Mouse (Mus musculus) spleen, adult 2 months (tissue): ENCODE data around the gene Kpna4. TPM values are rescaled to one million over a fixed set of nuclear protein-coding genes. Genes with fewer than 3 reads are reported as not detected.
A peak's percentile ranks its signal among the peaks of the same experiment; 100 is the strongest.

Source experiments
- DNase-seq, 2 experiments: peaks; one replicate each; pipeline versions ENCODE4 v3.0.0 to v3.0.0-alpha.2; 2012 to 2021; ENCODE audit warnings: low spot score in 2 of 2, low read depth in 1 of 2
- H3K27ac ChIP-seq: fragments of 200-500 bp; 2 replicates; pipeline ENCODE4 v1.5.1; 2012; ENCODE audit warnings: low read length, inconsistent platforms; ENCODE audit not compliant: insufficient read depth
- H3K27me3 ChIP-seq: fragments of 200-500 bp; 2 replicates; pipeline ENCODE4 v1.6.1; 2012; ENCODE audit warnings: mild to moderate bottlenecking, moderate library complexity, low read length, inconsistent platforms; ENCODE audit not compliant: control insufficient read depth, insufficient read depth
- H3K36me3 ChIP-seq: fragments of 200-500 bp; 2 replicates; pipeline ENCODE4 v1.6.1; 2012; ENCODE audit warnings: mild to moderate bottlenecking, low read length, inconsistent platforms; ENCODE audit not compliant: control insufficient read depth, insufficient read depth
- H3K4me1 ChIP-seq: fragments of 200-500 bp; 2 replicates; pipeline ENCODE4 v1.6.1; 2011; ENCODE audit warnings: inconsistent platforms; ENCODE audit not compliant: control insufficient read depth, insufficient read depth, insufficient read length
- H3K4me3 ChIP-seq: fragments of 200-500 bp; 2 replicates; pipeline ENCODE4 v1.5.1; 2011; ENCODE audit warnings: mild to moderate bottlenecking, inconsistent platforms; ENCODE audit not compliant: insufficient read depth, insufficient read length; ENCODE audit errors: extremely low read depth
- CTCF ChIP-seq: fragments of 200-500 bp; IDR thresholded peaks from 2 replicates; pipeline ENCODE4 v1.5.1; 2011; ENCODE audit warnings: mild to moderate bottlenecking, inconsistent platforms; ENCODE audit not compliant: insufficient read depth, insufficient read length, insufficient replicate concordance; ENCODE audit errors: extremely low read depth
- POLR2A ChIP-seq: fragments of 200-500 bp; IDR thresholded peaks from 2 replicates; pipeline ENCODE4 v1.6.1; 2011; ENCODE audit warnings: low read depth, low read length, inconsistent platforms
- WGBS: fragments of 180-500 bp; shearing (Covaris S2); methylation state at CpG from one replicate; pipeline ENCODE4 v1.1.7; 2018; 5-methylcytosine and 5-hydroxymethylcytosine counted together
- polyA plus RNA-seq: library from polyadenylated mRNA; depleted of rRNA; stranded (reverse); fragments of >200 nt; gene quantifications from 2 replicates; pipeline ENCODE4 v1.2.3, GENCODE M21; 2012

Gene Kpna4
- polyA plus RNA-seq, 1 experiment: 8.2 TPM

DNA sequence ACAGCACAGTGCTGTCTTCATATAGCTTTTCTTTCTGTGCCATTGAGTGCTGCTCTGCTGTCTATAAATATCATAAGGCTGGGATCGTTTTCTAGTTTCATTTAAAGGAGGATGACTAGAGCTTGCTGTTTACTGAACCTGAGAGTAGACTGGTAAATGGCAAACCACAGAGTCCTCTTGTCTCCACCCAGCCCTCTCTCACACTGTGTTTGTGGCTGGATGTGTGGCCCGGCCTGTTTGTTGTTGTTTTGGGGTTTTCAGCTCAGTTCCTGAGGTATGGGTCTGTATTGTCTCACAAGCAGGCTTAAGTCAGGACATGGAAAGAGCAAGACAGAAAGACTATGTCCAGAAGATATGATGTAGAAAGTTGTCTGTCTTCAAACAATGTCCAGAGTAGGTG lies 32.6 kb upstream of the Kpna4 start:
- H3K27me3 ChIP-seq: no peaks in the 10 kb centered on the region
- no peaks in the 10 kb centered on the region for H3K36me3 ChIP-seq
- peak overlapping the region; percentile 51 for H3K27ac ChIP-seq
- TF ChIP-seq CTCF: no peak
- no peak for TF ChIP-seq POLR2A
- no peak for DNase-seq
- peaks cover 20% of the 10 kb centered on the region; the same call in 1 of the 2 replicates for H3K4me1 ChIP-seq
- 42% methylated on average over 2 of the region's 2 CpGs for WGBS
- H3K4me3 ChIP-seq: no peak overlapping the region

- WGBS: 80% methylated on average over 5 of the region's 5 CpGs
- Histone ChIP-seq H3K4me1 (peaks cover 18% of the 10 kb centered on the region; the same call in 1 of the 2 replicates), H3K4me3 (no peak overlapping the region), H3K27ac (no peak overlapping the region), H3K36me3 (no peaks in the 10 kb centered on the region), H3K27me3 (no peaks in the 10 kb centered on the region)
- TF ChIP-seq CTCF (no peak), POLR2A (no peak)
- DNase-seq: no peak
Measured at GRCm38 (mm10) chr3:69157886-69158285, 31.0 kb upstream of the Kpna4 start.

DNA sequence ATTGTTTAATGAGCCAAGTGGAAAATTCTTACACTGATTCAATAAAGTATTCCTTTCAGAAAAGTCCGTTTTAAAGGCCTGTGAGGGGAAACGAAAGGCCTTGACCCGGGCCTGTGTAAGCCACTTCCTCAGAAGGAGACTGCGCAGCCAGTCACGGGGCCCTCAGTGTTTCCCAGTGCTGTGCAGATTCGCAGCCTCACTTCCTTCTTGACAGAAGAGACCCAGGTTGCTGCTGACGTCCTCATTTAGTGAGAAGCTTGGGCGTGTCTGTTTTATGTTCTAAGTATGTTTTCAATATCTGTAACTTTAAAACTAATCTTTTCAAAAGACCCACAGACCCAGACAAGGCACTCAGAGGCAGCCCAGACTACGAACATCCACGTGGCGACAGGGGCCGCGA lies 29.6 kb upstream of the Kpna4 start:
- TF ChIP-seq CTCF (no peak), POLR2A (no peak)
- WGBS: 36% methylated on average over 13 of the region's 13 CpGs
- Histone ChIP-seq H3K4me3 (no peak overlapping the region), H3K27ac (peak overlapping the region; percentile 89), H3K36me3 (no peaks in the 10 kb centered on the region), H3K27me3 (no peaks in the 10 kb centered on the region), H3K4me1 (peaks cover 18% of the 10 kb centered on the region; the same call in 1 of the 2 replicates)
- peak; percentile 82 to 85 for DNase-seq

- H3K4me1 ChIP-seq: peaks cover 12% of the 10 kb centered on the region; the same call in 1 of the 2 replicates
- H3K36me3 ChIP-seq: no peaks in the 10 kb centered on the region
- H3K4me3 ChIP-seq: no peak overlapping the region
- WGBS: 34% methylated on average over 2 of the region's 2 CpGs
- H3K27ac ChIP-seq: no peak overlapping the region
- DNase-seq: peak in 1 of 2 experiments; percentile 66
- TF ChIP-seq CTCF (no peak), POLR2A (no peak)
- no peaks in the 10 kb centered on the region for H3K27me3 ChIP-seq
Measured at GRCm38 (mm10) chr3:69154691-69155090, 27.8 kb upstream of the Kpna4 start.

DNA sequence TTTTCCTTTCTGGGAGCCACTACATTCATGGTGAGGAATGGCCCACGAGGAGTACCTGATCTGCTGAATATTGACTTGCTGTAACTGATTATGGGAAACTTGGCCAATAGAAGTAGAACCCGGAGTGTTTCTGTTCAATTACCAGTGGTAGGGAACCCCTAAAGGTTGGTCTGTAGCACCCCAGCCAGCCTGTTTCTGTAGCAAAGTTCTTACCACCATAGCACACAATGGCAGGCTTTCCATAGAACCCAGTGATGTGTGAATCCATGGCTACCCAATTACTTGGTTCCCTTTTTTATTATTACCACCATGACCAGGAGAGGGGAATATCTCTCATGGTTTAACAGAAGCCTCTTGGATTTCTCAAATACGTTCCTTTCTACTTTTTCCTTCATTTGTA lies 24.0 kb upstream of the Kpna4 start:
- no peak for DNase-seq
- H3K27ac ChIP-seq: no peak overlapping the region
- 91% methylated on average over 3 of the region's 3 CpGs for WGBS
- peaks cover 5% of the 10 kb centered on the region; the same call in 1 of the 2 replicates for H3K4me1 ChIP-seq
- no peaks in the 10 kb centered on the region for H3K27me3 ChIP-seq
- no peaks in the 10 kb centered on the region for H3K36me3 ChIP-seq
- no peak overlapping the region for H3K4me3 ChIP-seq
- TF ChIP-seq POLR2A: no peak
- no peak for TF ChIP-seq CTCF

DNA sequence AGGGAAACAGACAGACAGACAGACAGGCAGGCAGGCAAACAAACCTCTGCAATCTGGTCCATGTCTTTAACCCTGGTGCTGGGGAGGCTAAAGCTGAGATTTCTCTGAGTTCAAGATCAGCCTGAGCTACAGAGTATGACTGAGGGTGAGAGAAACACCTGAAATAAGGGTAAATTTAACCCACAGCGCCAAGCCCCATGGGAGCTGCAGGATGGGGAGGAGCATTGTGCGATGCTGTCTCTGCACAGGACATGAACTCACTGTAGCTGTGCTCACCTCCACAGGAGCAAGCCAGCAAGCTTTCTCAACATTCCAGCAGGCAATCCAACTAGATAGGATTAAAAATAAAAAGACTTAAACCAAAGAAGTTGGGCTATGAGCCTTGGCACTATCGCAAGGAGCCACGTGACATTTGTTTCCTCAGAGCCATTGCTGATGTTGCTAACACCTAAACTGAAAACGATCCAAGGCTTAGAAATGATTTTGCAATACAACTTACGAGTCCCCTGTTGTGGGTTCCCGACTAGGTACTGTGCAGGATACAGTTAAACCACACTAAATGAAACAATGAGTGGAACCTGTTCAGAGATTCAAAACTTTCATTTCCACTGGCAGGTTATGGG lies 15.6 kb upstream of the Kpna4 start:
- H3K4me3 ChIP-seq: no peak overlapping the region
- TF ChIP-seq CTCF (no peak), POLR2A (no peak)
- H3K36me3 ChIP-seq: no peaks in the 10 kb centered on the region
- H3K27me3 ChIP-seq: no peaks in the 10 kb centered on the region
- no peak overlapping the region for H3K27ac ChIP-seq
- DNase-seq: peak in 1 of 2 experiments; percentile 13
- WGBS: 51% methylated on average over 7 of the region's 7 CpGs
- no peaks in the 10 kb centered on the region; the same call in 1 of the 2 replicates for H3K4me1 ChIP-seq

- no peaks in the 10 kb centered on the region for H3K27me3 ChIP-seq
- no peaks in the 10 kb centered on the region for H3K36me3 ChIP-seq
Measured at GRCm38 (mm10) chr3:69140851-69141250, 13.9 kb upstream of the Kpna4 start.

More at GRCm38 (mm10) chr3:69140851-69141250, 13.9 kb upstream of the Kpna4 start:
- TF ChIP-seq POLR2A (no peak), CTCF (no peak)
- Histone ChIP-seq H3K4me1 (no peaks in the 10 kb centered on the region; the same call in 1 of the 2 replicates), H3K27ac (no peak overlapping the region), H3K4me3 (no peak overlapping the region)
- no peak for DNase-seq
- WGBS: 92% methylated on average over 4 of the region's 4 CpGs
